Mouse (Mus musculus) brain, embryonic 14.5 days (tissue): Measurements from ENCODE around the gene Vangl2. TPM values are rescaled to one million over a fixed set of nuclear protein-coding genes. Genes with fewer than 3 reads are reported as not detected.
"Not testable (repeated sequence)": the region's sequence is repeated elsewhere in the genome, so short reads cannot be mapped to it uniquely, and the experiment has no call there.

Source experiments
- DNase-seq: peaks from one replicate; pipeline ENCODE4 v3.0.0-alpha.2; 2011; ENCODE audit warnings: low read depth
- CTCF ChIP-seq: fragments of 200-500 bp; IDR thresholded peaks from 2 replicates; pipeline ENCODE4 v1.5.1; 2012; ENCODE audit warnings: inconsistent platforms, mild to moderate bottlenecking, moderate library complexity, borderline replicate concordance; ENCODE audit not compliant: insufficient read depth, insufficient read length; ENCODE audit errors: extremely low read depth
- POLR2A ChIP-seq: fragments of 200-500 bp; IDR thresholded peaks from 2 replicates; pipeline ENCODE4 v1.6.1; 2012; ENCODE audit warnings: mild to moderate bottlenecking, inconsistent platforms, borderline replicate concordance; ENCODE audit not compliant: poor library complexity, insufficient read depth, insufficient read length, severe bottlenecking; ENCODE audit errors: extremely low read depth
- polyA plus RNA-seq: library from polyadenylated mRNA; depleted of rRNA; stranded (reverse); fragments of >200 nt; gene quantifications from 2 replicates; pipeline ENCODE4 v1.2.3, GENCODE M21; 2012

Gene Vangl2
- polyA plus RNA-seq, 1 experiment: 87.3 TPM

GRCm38 (mm10) chr1:171976826-171977539, 51.3 kb downstream of the Vangl2 start:
- TF ChIP-seq POLR2A: no peak
- TF ChIP-seq CTCF: no peak
- DNase-seq: no peak

GRCm38 (mm10) chr1:171975831-171976230, 52.4 kb downstream of the Vangl2 start:
- TF ChIP-seq CTCF (no peak), POLR2A (no peak)

GRCm38 (mm10) chr1:171975377-171975776, 52.9 kb downstream of the Vangl2 start:
- no peak for TF ChIP-seq POLR2A
- TF ChIP-seq CTCF: no peak
- DNase-seq: no peak

More at GRCm38 (mm10) chr1:171975831-171976230, 52.4 kb downstream of the Vangl2 start:
- no peak for DNase-seq

GRCm38 (mm10) chr1:171974361-171974760, 53.9 kb downstream of the Vangl2 start:
- not testable (repeated sequence) for DNase-seq

- peak; percentile 38 for DNase-seq
- TF ChIP-seq POLR2A: no peak
- TF ChIP-seq CTCF: no peak
Measured at GRCm38 (mm10) chr1:171970854-171971586, 57.2 kb downstream of the Vangl2 start.

- DNase-seq: no peak
- TF ChIP-seq POLR2A: no peak
Measured at GRCm38 (mm10) chr1:171969221-171969620, 59.0 kb downstream of the Vangl2 start.

- TF ChIP-seq POLR2A (no peak), CTCF (no peak)
- DNase-seq: no peak
Measured at GRCm38 (mm10) chr1:171966054-171966790, 62.0 kb downstream of the Vangl2 start.

GRCm38 (mm10) chr1:171963613-171964012, 64.6 kb downstream of the Vangl2 start:
- TF ChIP-seq CTCF (no peak), POLR2A (no peak)

GRCm38 (mm10) chr1:171961704-171962103, 66.5 kb downstream of the Vangl2 start:
- TF ChIP-seq CTCF (no peak), POLR2A (no peak)
- DNase-seq: no peak

More at GRCm38 (mm10) chr1:171963613-171964012, 64.6 kb downstream of the Vangl2 start:
- no peak for DNase-seq

GRCm38 (mm10) chr1:171960726-171961125, 67.5 kb downstream of the Vangl2 start:
- DNase-seq: no peak
- TF ChIP-seq POLR2A (no peak), CTCF (no peak)

- no peak for TF ChIP-seq POLR2A
- TF ChIP-seq CTCF: no peak
- DNase-seq: no peak
Measured at GRCm38 (mm10) chr1:171957411-171957810, 70.8 kb downstream of the Vangl2 start.
